Mouse (Mus musculus): ENCODE data around the gene Hist1h1a. TPM values are rescaled to one million over a fixed set of nuclear protein-coding genes. Genes with fewer than 3 reads are reported as not detected.
A peak's percentile ranks its signal among the peaks of the same experiment; 100 is the strongest.
"Not testable (repeated sequence)": the region's sequence is repeated elsewhere in the genome, so short reads cannot be mapped to it uniquely, and the experiment has no call there.

Gene Hist1h1a
- polyA plus RNA-seq, 1 experiment from 2014 or later: 1.4 TPM

- Histone ChIP-seq H3K27ac (peak within 1 kb of the TSS; percentile 98), H3K4me1 (peaks cover 20% of the 10 kb centered on the region), H3K4me3 (peak within 1 kb of the TSS; percentile 60)
- H3K36me3 ChIP-seq; H3K27me3 ChIP-seq (ENCODE audit: insufficient read depth, poor library complexity, severe bottlenecking); H3K9me3 ChIP-seq: not testable (repeated sequence)
- WGBS: under 1% methylated on average over 45 of the region's 58 CpGs
- DNase-seq (ENCODE audit: low spot score): peak; percentile 92
Observed at GRCm38 (mm10) chr13:23746201-23747080, 17.0 kb upstream of the Hist1h1a start, which contains the start of gene Hist1h2bb. Hist1h2bb (plus strand) TSS chr13:23746734.

GRCm38 (mm10) chr13:23747081-23747891, 16.2 kb upstream of the Hist1h1a start:
- Histone ChIP-seq H3K4me1 (peaks cover 14% of the 10 kb centered on the region), H3K9me3 (no peaks in the 10 kb centered on the region), H3K27me3 (ENCODE audit: insufficient read depth, poor library complexity, severe bottlenecking) (no peaks in the 10 kb centered on the region), H3K4me3 (peak overlapping the region; percentile 60), H3K27ac (peak overlapping the region; percentile 98), H3K36me3 (no peaks in the 10 kb centered on the region)
- WGBS: 6% methylated on average over 13 of the region's 13 CpGs
- no peak for DNase-seq (ENCODE audit: low spot score)

GRCm38 (mm10) chr13:23747892-23748288, 15.6 kb upstream of the Hist1h1a start:
- Histone ChIP-seq H3K4me3 (peak overlapping the region; percentile 18; the same call in 1 of the 2 replicates), H3K27me3 (ENCODE audit: insufficient read depth, poor library complexity, severe bottlenecking) (no peaks in the 10 kb centered on the region), H3K36me3 (no peaks in the 10 kb centered on the region), H3K27ac (peak overlapping the region; percentile 98), H3K9me3 (no peaks in the 10 kb centered on the region), H3K4me1 (peaks cover 17% of the 10 kb centered on the region)
- 14% methylated on average over 4 of the region's 4 CpGs for WGBS
- no peak for DNase-seq (ENCODE audit: low spot score)

- DNase-seq (ENCODE audit: low spot score): no peak
- Histone ChIP-seq H3K9me3 (no peaks in the 10 kb centered on the region), H3K27ac (peak overlapping the region; percentile 98), H3K27me3 (ENCODE audit: insufficient read depth, poor library complexity, severe bottlenecking) (no peaks in the 10 kb centered on the region), H3K4me1 (peaks cover 16% of the 10 kb centered on the region), H3K4me3 (no peak overlapping the region), H3K36me3 (no peaks in the 10 kb centered on the region)
- 84% methylated on average over 5 of the region's 5 CpGs for WGBS
Observed at GRCm38 (mm10) chr13:23749563-23750121, 13.8 kb upstream of the Hist1h1a start.

GRCm38 (mm10) chr13:23750839-23751477, 12.5 kb upstream of the Hist1h1a start, which contains the start of gene Hist1h2ab:
Hist1h2ab (plus strand) TSS chr13:23751126.
- H3K36me3 ChIP-seq; H3K27me3 ChIP-seq (ENCODE audit: insufficient read depth, poor library complexity, severe bottlenecking); H3K9me3 ChIP-seq: not testable (repeated sequence)
- DNase-seq (ENCODE audit: low spot score): peak; percentile 92
- H3K4me3 ChIP-seq: peak within 1 kb of the TSS; percentile 55
- 3% methylated on average over 29 of the region's 47 CpGs for WGBS
- peak within 1 kb of the TSS; percentile 98 for H3K27ac ChIP-seq
- peaks cover 16% of the 10 kb centered on the region for H3K4me1 ChIP-seq

GRCm38 (mm10) chr13:23751478-23751956, 11.9 kb upstream of the Hist1h1a start:
- Histone ChIP-seq H3K27me3 (ENCODE audit: insufficient read depth, poor library complexity, severe bottlenecking) (no peaks in the 10 kb centered on the region), H3K9me3 (no peaks in the 10 kb centered on the region), H3K27ac (peak overlapping the region; percentile 98), H3K4me1 (peaks cover 16% of the 10 kb centered on the region), H3K4me3 (peak overlapping the region; percentile 55), H3K36me3 (no peaks in the 10 kb centered on the region)
- 2% methylated on average over 11 of the region's 11 CpGs for WGBS
- DNase-seq (ENCODE audit: low spot score): no peak

GRCm38 (mm10) chr13:23752067-23752741, 11.3 kb upstream of the Hist1h1a start, which contains the start of gene Hist1h3b:
Hist1h3b (plus strand) TSS chr13:23752267.
- H3K27ac ChIP-seq: peak within 1 kb of the TSS; percentile 98
- H3K4me1 ChIP-seq: peaks cover 15% of the 10 kb centered on the region
- H3K27me3 ChIP-seq (ENCODE audit: insufficient read depth, poor library complexity, severe bottlenecking); H3K9me3 ChIP-seq; H3K36me3 ChIP-seq: not testable (repeated sequence)
- peak within 1 kb of the TSS; percentile 55 for H3K4me3 ChIP-seq
- DNase-seq (ENCODE audit: low spot score): peak; percentile 95
- 2% methylated on average over 21 of the region's 47 CpGs for whole genome bisulfite sequencing

- peak overlapping the region; percentile 85 for H3K27ac ChIP-seq
- no peaks in the 10 kb centered on the region for H3K9me3 ChIP-seq
- H3K4me3 ChIP-seq: peak overlapping the region; percentile 53
- 4% methylated on average over 6 of the region's 6 CpGs for WGBS
- H3K36me3 ChIP-seq: no peaks in the 10 kb centered on the region
- peaks cover 13% of the 10 kb centered on the region for H3K4me1 ChIP-seq
- DNase-seq (ENCODE audit: low spot score): no peak
- H3K27me3 ChIP-seq (ENCODE audit: insufficient read depth, poor library complexity, severe bottlenecking): no peaks in the 10 kb centered on the region
Observed at GRCm38 (mm10) chr13:23752742-23753172, 10.7 kb upstream of the Hist1h1a start.

GRCm38 (mm10) chr13:23753314-23754078, 10.0 kb upstream of the Hist1h1a start:
- no peak for DNase-seq (ENCODE audit: low spot score)
- Histone ChIP-seq H3K36me3 (no peaks in the 10 kb centered on the region), H3K27me3 (ENCODE audit: insufficient read depth, poor library complexity, severe bottlenecking) (no peaks in the 10 kb centered on the region), H3K9me3 (no peaks in the 10 kb centered on the region), H3K4me1 (peaks cover 6% of the 10 kb centered on the region), H3K4me3 (peak overlapping the region; percentile 53), H3K27ac (peak overlapping the region; percentile 85)
- WGBS: 62% methylated on average over 4 of the region's 4 CpGs

GRCm38 (mm10) chr13:23755000-23755399, 8.5 kb upstream of the Hist1h1a start:
- Histone ChIP-seq H3K4me3 (no peak overlapping the region), H3K4me1 (peaks cover 7% of the 10 kb centered on the region), H3K27ac (peak overlapping the region; percentile 78; the same call in 1 of the 2 replicates), H3K9me3 (no peaks in the 10 kb centered on the region), H3K36me3 (no peaks in the 10 kb centered on the region), H3K27me3 (ENCODE audit: insufficient read depth, poor library complexity, severe bottlenecking) (no peaks in the 10 kb centered on the region)
- no peak for DNase-seq (ENCODE audit: low spot score)

- WGBS: 0% methylated on average over 20 of the region's 22 CpGs
- peak within 1 kb of the TSS; percentile 59 for H3K4me3 ChIP-seq
Observed at GRCm38 (mm10) chr13:23756790-23757189, 6.7 kb upstream of the Hist1h1a start, which contains the start of gene Hist1h4b. Hist1h4b (plus strand) TSS chr13:23757013.

More at GRCm38 (mm10) chr13:23756790-23757189, 6.7 kb upstream of the Hist1h1a start, which contains the start of gene Hist1h4b:
- Histone ChIP-seq H3K36me3 (no peaks in the 10 kb centered on the region), H3K9me3 (no peaks in the 10 kb centered on the region), H3K27me3 (ENCODE audit: insufficient read depth, poor library complexity, severe bottlenecking) (no peaks in the 10 kb centered on the region), H3K4me1 (peaks cover 13% of the 10 kb centered on the region), H3K27ac (peak within 1 kb of the TSS; percentile 87)
- DNase-seq (ENCODE audit: low spot score): peak; percentile 95
